Mouse (Mus musculus) spleen, adult 18-20 months (tissue): ENCODE results near the gene Daw1.

Experiments used
- DNase-seq, 2 experiments: peaks; one replicate each; pipeline ENCODE4 v3.0.0; 2022; ENCODE audit warnings: mixed read lengths in 2 of 2

Gene Daw1

GRCm38 (mm10) chr1:83159603-83160002 lies at the start of gene Daw1:
Gene Daw1 (plus strand): TSS chr1:83159752.
- DNase-seq: no peak

GRCm38 (mm10) chr1:83110992-83111391 lies 48.6 kb upstream of the Daw1 start:
- no peak for DNase-seq

GRCm38 (mm10) chr1:83111726-83112125 lies 47.8 kb upstream of the Daw1 start:
- no peak for DNase-seq

- DNase-seq: no peak
Measured at GRCm38 (mm10) chr1:83116447-83117137, 43.0 kb upstream of the Daw1 start, which contains the start of gene Ccl20. Gene Ccl20 (plus strand): TSS chr1:83116766.

- no peak for DNase-seq
Measured at GRCm38 (mm10) chr1:83117217-83117616, 42.3 kb upstream of the Daw1 start.

GRCm38 (mm10) chr1:83117661-83118060 lies 41.9 kb upstream of the Daw1 start:
- no peak for DNase-seq

- DNase-seq: no peak
Measured at GRCm38 (mm10) chr1:83119903-83120302, 39.6 kb upstream of the Daw1 start.

- DNase-seq: no peak
Measured at GRCm38 (mm10) chr1:83120312-83120711, 39.2 kb upstream of the Daw1 start.

GRCm38 (mm10) chr1:83123201-83123600 lies 36.4 kb upstream of the Daw1 start:
- DNase-seq: no peak

- no peak for DNase-seq
Measured at GRCm38 (mm10) chr1:83135829-83136228, 23.7 kb upstream of the Daw1 start.

GRCm38 (mm10) chr1:83137847-83138246 lies 21.7 kb upstream of the Daw1 start:
- DNase-seq: no peak

- no peak for DNase-seq
Measured at GRCm38 (mm10) chr1:83138721-83139120, 20.8 kb upstream of the Daw1 start.

GRCm38 (mm10) chr1:83141510-83141909 lies 18.0 kb upstream of the Daw1 start:
- no peak for DNase-seq

GRCm38 (mm10) chr1:83142055-83142454 lies 17.5 kb upstream of the Daw1 start:
- no peak for DNase-seq

- no peak for DNase-seq
Measured at GRCm38 (mm10) chr1:83146547-83146946, 13.0 kb upstream of the Daw1 start.

- no peak for DNase-seq
Measured at GRCm38 (mm10) chr1:83150227-83150626, 9.3 kb upstream of the Daw1 start.

- DNase-seq: no peak
Measured at GRCm38 (mm10) chr1:83152961-83153360, 6.6 kb upstream of the Daw1 start.

GRCm38 (mm10) chr1:83156876-83157275 lies 2.7 kb upstream of the Daw1 start:
- DNase-seq: no peak

GRCm38 (mm10) chr1:83161658-83162057 lies 2.1 kb downstream of the Daw1 start:
- DNase-seq: no peak

- no peak for DNase-seq
Measured at GRCm38 (mm10) chr1:83164027-83164426, 4.5 kb downstream of the Daw1 start.

GRCm38 (mm10) chr1:83169158-83169557 lies 9.6 kb downstream of the Daw1 start:
- DNase-seq: no peak

- no peak for DNase-seq
Measured at GRCm38 (mm10) chr1:83175985-83176384, 16.4 kb downstream of the Daw1 start.

GRCm38 (mm10) chr1:83179531-83179930 lies 20.0 kb downstream of the Daw1 start:
- DNase-seq: no peak

GRCm38 (mm10) chr1:83181418-83181817 lies 21.9 kb downstream of the Daw1 start:
- no peak for DNase-seq

- DNase-seq: peak in 1 of 2 experiments; percentile 20
Measured at GRCm38 (mm10) chr1:83187154-83187553, 27.6 kb downstream of the Daw1 start.
